Mouse (Mus musculus) midbrain, embryonic 12.5 days (tissue): ENCODE data around the gene Thumpd3. TPM values are rescaled to one million over a fixed set of nuclear protein-coding genes. Genes with fewer than 3 reads are reported as not detected.

ENCODE experiments used
- ATAC-seq: fragments of 200-750 bp; cut with Nextera tagmentation; 2 replicates; pipeline ENCODE4 v1.8.0; 2017; ENCODE audit warnings: low read depth, moderate TSS enrichment, moderate library complexity; ENCODE audit not compliant: low FRiP score
- H3K27ac ChIP-seq: fragments of 300-500 bp; sonication (generic); replicated peaks from 2 replicates; pipeline ENCODE4 v1.5.1; 2016; ENCODE audit warnings: mild to moderate bottlenecking
- H3K27me3 ChIP-seq: fragments of 300-500 bp; sonication (generic); 2 replicates; pipeline ENCODE4 v1.6.1; 2016; ENCODE audit warnings: mild to moderate bottlenecking
- H3K36me3 ChIP-seq: fragments of 300-500 bp; sonication (generic); 2 replicates; pipeline ENCODE4 v1.6.1; 2016
- H3K4me1 ChIP-seq: fragments of 300-500 bp; sonication (generic); 2 replicates; pipeline ENCODE4 v1.6.1; 2016
- H3K4me2 ChIP-seq: fragments of 300-500 bp; sonication (generic); replicated peaks from 2 replicates; pipeline ENCODE4 v1.6.1; 2016; ENCODE audit warnings: mild to moderate bottlenecking, moderate library complexity
- H3K4me3 ChIP-seq: fragments of 300-500 bp; sonication (generic); 2 replicates; pipeline ENCODE4 v1.5.1; 2016; ENCODE audit warnings: mild to moderate bottlenecking
- H3K9ac ChIP-seq: fragments of 300-500 bp; sonication (generic); replicated peaks from 2 replicates; pipeline ENCODE4 v1.6.1; 2016; ENCODE audit warnings: mild to moderate bottlenecking, moderate library complexity
- H3K9me3 ChIP-seq: fragments of 300-500 bp; sonication (generic); 2 replicates; pipeline ENCODE4 v1.6.1; 2016; ENCODE audit warnings: mild to moderate bottlenecking
- WGBS: fragments of 180-500 bp; shearing (Covaris S2); methylation state at CpG from one replicate; pipeline ENCODE4 v1.1.7; 2016; 5-methylcytosine and 5-hydroxymethylcytosine counted together
- polyA plus RNA-seq: library from polyadenylated mRNA; unstranded; fragments of >200 nt; fragmentation: Nextera tagmentation; extraction: Ambion mirVana; gene quantifications from 2 replicates; pipeline ENCODE4 v1.2.1, GENCODE M21; 2016

Thumpd3 gene
- polyA plus RNA-seq, 1 experiment from 2014 or later, result 63.9 TPM

DNA sequence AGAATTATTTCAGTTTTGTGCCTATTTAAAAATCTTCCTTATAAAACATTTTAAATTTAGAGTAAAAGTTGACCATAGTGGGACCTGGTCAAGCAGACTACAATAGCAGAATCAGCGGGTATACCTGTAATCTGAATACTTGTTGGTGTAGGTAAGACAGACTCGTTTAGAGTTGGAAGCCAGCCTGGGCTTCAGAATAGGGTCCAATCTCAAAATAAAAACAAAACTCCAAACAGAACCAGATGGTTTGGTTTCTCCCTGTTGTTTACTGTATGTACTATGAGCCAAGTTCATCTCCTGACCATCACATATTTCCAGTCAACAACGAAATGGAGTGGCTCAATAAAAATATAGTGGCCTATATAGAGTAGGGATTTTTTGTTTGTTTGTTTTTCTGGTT is 47.2 kb downstream of the Thumpd3 start:
- no peak overlapping the region for H3K4me3 ChIP-seq
- H3K27ac ChIP-seq, result no peak overlapping the region
- H3K4me2 ChIP-seq, result no peak overlapping the region
- H3K9me3 ChIP-seq, result no peaks in the 10 kb centered on the region
- H3K4me1 ChIP-seq, result no peaks in the 10 kb centered on the region
- WGBS, result 89% methylated on average over 3 of the region's 3 CpGs
- H3K27me3 ChIP-seq, result no peaks in the 10 kb centered on the region
- H3K36me3 ChIP-seq, result no peaks in the 10 kb centered on the region
- H3K9ac ChIP-seq, result no peak overlapping the region
- no peak for ATAC-seq

DNA sequence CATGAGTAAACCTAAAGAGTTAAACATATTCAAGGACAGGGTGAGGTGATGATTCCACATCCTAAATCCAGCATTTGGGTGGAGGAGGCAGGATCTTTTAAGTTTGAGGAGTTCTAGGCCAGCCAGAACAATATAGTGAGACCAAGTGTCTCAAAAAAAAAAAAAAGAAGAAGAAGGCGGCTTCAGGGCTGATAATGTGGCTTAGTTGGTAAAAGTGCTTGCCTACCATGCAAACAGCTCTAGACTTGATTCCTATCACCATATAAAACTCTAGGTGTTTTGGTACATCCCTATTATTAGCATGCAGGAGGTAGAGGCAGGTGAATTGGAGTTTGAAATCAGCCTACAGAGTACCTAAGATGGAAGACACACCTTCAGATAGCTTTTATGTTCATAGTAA is 49.5 kb downstream of the Thumpd3 start:
- Histone ChIP-seq H3K4me1 (peaks cover 6% of the 10 kb centered on the region; the same call in 1 of the 2 replicates), H3K27ac (no peak overlapping the region), H3K36me3 (no peaks in the 10 kb centered on the region), H3K4me3 (no peak overlapping the region), H3K4me2 (no peak overlapping the region), H3K9ac (no peak overlapping the region), H3K27me3 (no peaks in the 10 kb centered on the region), H3K9me3 (no peaks in the 10 kb centered on the region)
- WGBS, result 100% methylated on average over 1 of the region's 1 CpGs
- ATAC-seq, result no peak

GRCm38 (mm10) chr6:113097662-113098061 is 51.6 kb downstream of the Thumpd3 start:
- Histone ChIP-seq H3K4me2 (no peak overlapping the region), H3K27ac (no peak overlapping the region), H3K9me3 (no peaks in the 10 kb centered on the region), H3K36me3 (no peaks in the 10 kb centered on the region), H3K4me1 (peaks cover 6% of the 10 kb centered on the region; the same call in 1 of the 2 replicates), H3K27me3 (no peaks in the 10 kb centered on the region), H3K9ac (no peak overlapping the region), H3K4me3 (no peak overlapping the region)
- ATAC-seq, result no peak
- 88% methylated on average over 5 of the region's 5 CpGs for WGBS

DNA sequence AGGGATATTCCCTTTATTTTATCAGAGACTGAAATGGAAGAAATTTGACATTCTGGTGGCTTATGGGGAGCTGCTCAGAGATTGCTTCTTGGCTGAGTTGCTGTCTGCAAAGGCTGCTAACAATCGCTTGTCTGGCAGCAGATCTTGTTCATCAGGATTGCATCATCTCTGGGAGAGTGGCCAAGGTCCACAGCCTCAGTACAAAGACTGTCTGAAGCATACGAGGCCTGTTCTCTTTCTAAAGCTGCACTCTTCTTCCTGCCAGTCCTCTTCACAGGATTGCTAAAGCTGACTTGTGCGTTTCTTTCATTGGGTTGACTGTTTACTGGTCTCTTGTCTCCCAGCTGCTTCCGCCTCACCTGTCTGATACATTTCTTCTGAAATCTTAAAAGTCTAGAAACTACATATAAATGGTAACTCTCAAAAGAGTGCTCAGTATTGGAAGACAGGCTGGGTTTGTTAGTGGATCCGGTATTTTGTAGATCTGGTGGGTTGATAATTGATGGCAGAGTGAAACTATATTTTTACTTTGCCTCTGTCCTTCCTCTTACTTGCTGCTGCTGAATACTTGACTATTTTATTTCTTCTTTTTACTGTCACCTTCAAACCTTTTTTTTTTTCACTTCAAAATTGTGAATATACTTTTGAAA is 53.7 kb downstream of the Thumpd3 start:
- Histone ChIP-seq H3K9ac (no peak overlapping the region), H3K4me1 (peaks cover 6% of the 10 kb centered on the region; the same call in 1 of the 2 replicates), H3K9me3 (no peaks in the 10 kb centered on the region), H3K36me3 (0 out of 2 replicates have a peak, but pooled peaks cover 2% of the 10 kb centered on the region), H3K27me3 (no peaks in the 10 kb centered on the region), H3K4me3 (no peak overlapping the region), H3K4me2 (no peak overlapping the region), H3K27ac (peak overlapping the region; percentile 71)
- ATAC-seq, result no peak
- WGBS, result 45% methylated on average over 5 of the region's 5 CpGs

GRCm38 (mm10) chr6:113102541-113102940 is 56.5 kb downstream of the Thumpd3 start:
- Histone ChIP-seq H3K4me3 (no peak overlapping the region), H3K4me1 (peaks cover 6% of the 10 kb centered on the region; the same call in 1 of the 2 replicates), H3K27me3 (no peaks in the 10 kb centered on the region), H3K9ac (no peak overlapping the region), H3K4me2 (no peak overlapping the region), H3K36me3 (0 out of 2 replicates have a peak, but pooled peaks cover 14% of the 10 kb centered on the region), H3K9me3 (no peaks in the 10 kb centered on the region), H3K27ac (no peak overlapping the region)
- WGBS, result 85% methylated on average over 4 of the region's 4 CpGs
- ATAC-seq, result no peak

DNA sequence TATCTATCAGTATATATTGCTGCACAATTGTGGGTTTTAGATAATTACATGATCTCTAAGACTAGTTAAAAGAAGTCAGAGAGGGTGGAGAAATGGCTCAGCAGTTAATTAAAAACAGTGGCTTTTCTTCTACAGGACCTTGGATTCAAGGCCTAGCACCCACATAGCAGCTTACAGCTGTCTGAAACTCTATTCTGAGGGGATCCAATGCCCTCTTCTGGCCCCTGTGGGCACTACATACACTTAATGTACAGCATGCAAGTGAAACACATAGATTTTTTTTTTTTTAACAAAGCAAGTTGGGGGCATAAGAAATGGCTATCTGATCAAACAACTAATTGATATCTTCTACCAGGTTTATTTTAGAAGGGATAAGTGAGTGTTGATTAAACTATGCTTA is 57.7 kb downstream of the Thumpd3 start:
- Histone ChIP-seq H3K27ac (no peak overlapping the region), H3K4me2 (no peak overlapping the region), H3K9ac (no peak overlapping the region), H3K4me3 (no peak overlapping the region), H3K4me1 (peaks cover 6% of the 10 kb centered on the region; the same call in 1 of the 2 replicates), H3K36me3 (0 out of 2 replicates have a peak, but pooled peaks cover 17% of the 10 kb centered on the region), H3K27me3 (no peaks in the 10 kb centered on the region), H3K9me3 (no peaks in the 10 kb centered on the region)
- ATAC-seq, result no peak

GRCm38 (mm10) chr6:113109378-113109777 is 63.4 kb downstream of the Thumpd3 start:
- no peak overlapping the region for H3K9ac ChIP-seq
- ATAC-seq, result no peak
- WGBS, result 93% methylated on average over 3 of the region's 3 CpGs
- no peaks in the 10 kb centered on the region for H3K9me3 ChIP-seq
- H3K4me2 ChIP-seq, result no peak overlapping the region
- H3K4me1 ChIP-seq, result no peaks in the 10 kb centered on the region
- H3K36me3 ChIP-seq, result peaks cover 59% of the 10 kb centered on the region
- H3K27ac ChIP-seq, result no peak overlapping the region
- H3K4me3 ChIP-seq, result no peak overlapping the region
- H3K27me3 ChIP-seq, result no peaks in the 10 kb centered on the region

GRCm38 (mm10) chr6:113109956-113110355 is 63.9 kb downstream of the Thumpd3 start:
- Histone ChIP-seq H3K4me3 (no peak overlapping the region), H3K9me3 (no peaks in the 10 kb centered on the region), H3K27me3 (no peaks in the 10 kb centered on the region), H3K9ac (no peak overlapping the region), H3K4me2 (no peak overlapping the region), H3K27ac (no peak overlapping the region), H3K36me3 (peaks cover 61% of the 10 kb centered on the region), H3K4me1 (no peaks in the 10 kb centered on the region)
- WGBS, result 92% methylated on average over 7 of the region's 7 CpGs
- ATAC-seq, result no peak

Other genes starting within 250 kb of the Thumpd3 start
- 60.5 and 63.7 TPM in 2 replicates for gene Srgap3, start 99.0 kb upstream of the Thumpd3 start, polyA plus RNA-seq
- gene Setd5, start 31.1 kb downstream of the Thumpd3 start, polyA plus RNA-seq, result 64.0 and 69.1 TPM in 2 replicates
- gene Lhfpl4, start 149.2 kb downstream of the Thumpd3 start, polyA plus RNA-seq, result 38.7 and 46.3 TPM in 2 replicates
- 48.1 and 48.7 TPM in 2 replicates for gene Mtmr14, start 191.6 kb downstream of the Thumpd3 start, polyA plus RNA-seq
- gene Cpne9, start 236.1 kb downstream of the Thumpd3 start, polyA plus RNA-seq, result 0.22 and 0.34 TPM in 2 replicates